In the genomic region with DNA sequence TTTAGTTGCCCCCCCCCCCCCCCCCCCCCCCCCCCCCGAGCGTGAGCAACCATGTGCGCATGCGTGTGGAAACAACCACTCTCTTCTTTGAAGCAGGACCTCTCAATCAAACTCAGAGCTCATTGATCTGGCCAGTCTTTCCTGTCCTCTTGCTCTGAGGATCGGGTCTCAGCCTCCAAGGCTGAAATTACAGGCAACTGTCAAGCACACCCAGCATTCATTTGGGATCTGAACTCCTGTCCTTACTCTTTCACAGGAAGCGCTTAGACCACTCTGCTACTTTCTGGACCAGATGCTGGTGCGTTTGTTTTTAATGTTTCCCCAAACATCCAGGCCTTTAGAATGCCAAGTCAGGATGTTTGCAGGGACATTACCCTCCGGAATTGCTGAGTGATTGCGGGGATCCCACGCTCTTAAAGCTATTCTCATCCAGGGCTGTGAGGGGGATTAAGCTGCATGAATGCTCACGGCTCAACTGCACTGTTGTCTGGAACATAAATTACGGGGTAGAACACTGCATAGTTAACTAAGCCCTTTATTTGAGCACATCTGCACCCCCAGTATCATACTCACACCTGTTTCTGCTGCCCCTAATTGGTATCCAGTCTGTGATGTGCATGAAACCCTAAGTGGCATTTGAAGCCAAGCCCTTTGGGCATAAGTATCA, we compare ENCODE assay signal across 10 mouse cellular contexts.
DNase-seq lines count a peak whose midpoint lies in the region; ATAC-seq and TF ChIP-seq lines count a peak whose summit lies in the region.
"Had no signal": no experiment of that assay in that cellular context is flagged by ENCODE, and none has a peak within 500 bp of the region (broad histone marks: within the 10 kb centered on the region; RNA-seq: fewer than 3 reads in every experiment).

No protein-coding gene starts in this region.

- TF ChIP-seq CTCF in midbrain, postnatal 0 days (IDR thresholded peaks at IDR 0.05): no peak
- no peak for TF ChIP-seq CTCF in olfactory bulb, adult 2 months (IDR thresholded peaks at IDR 0.05; ENCODE audit: insufficient read depth, low read depth, low read length)

- TF ChIP-seq POLR2A in olfactory bulb, adult 2 months (IDR thresholded peaks at IDR 0.05; ENCODE audit: insufficient read depth, low read depth, low read length): no peak

- H3K4me1 ChIP-seq in midbrain, embryonic 10.5 days: peaks cover 21% of the 10 kb centered on the region
- no peaks in the 10 kb centered on the region for H3K4me1 ChIP-seq in midbrain, postnatal 0 days (ENCODE audit: insufficient read depth, low read length)
- H3K4me1 ChIP-seq in forebrain, embryonic 13.5 days: peaks cover 4% of the 10 kb centered on the region; the same call in 1 of the 2 replicates
- peaks cover 20% of the 10 kb centered on the region for H3K4me1 ChIP-seq in olfactory bulb, adult 2 months (ENCODE audit: control insufficient read depth, insufficient read depth, low read length)
- 0 out of 2 replicates have a peak, but pooled peaks cover 5% of the 10 kb centered on the region for H3K4me1 ChIP-seq in heart, embryonic 11.5 days (ENCODE audit: control insufficient read depth, insufficient read depth, low read length)

- H3K4me3 ChIP-seq in midbrain, embryonic 10.5 days: peak overlapping the region; percentile 23; the same call in 1 of the 2 replicates
- no peak overlapping the region for H3K4me3 ChIP-seq in midbrain, postnatal 0 days (ENCODE audit: low read depth, low read length)
- H3K4me3 ChIP-seq in forebrain, embryonic 13.5 days: peak overlapping the region; percentile 22
- no peak overlapping the region for H3K4me3 ChIP-seq in olfactory bulb, adult 2 months (ENCODE audit: insufficient read depth, low read depth, low read length)
- H3K4me3 ChIP-seq in heart, embryonic 11.5 days (ENCODE audit: low read depth, low read length): no peak overlapping the region
- H3K4me3 ChIP-seq: heart, embryonic 13.5 days; liver, embryonic 13.5 days had no signal

- H3K9me3 ChIP-seq in midbrain, embryonic 10.5 days (replicated peaks): peaks cover 18% of the 10 kb centered on the region
- no peaks in the 10 kb centered on the region for H3K9me3 ChIP-seq in midbrain, postnatal 0 days (ENCODE audit: low read length)
- H3K9me3 ChIP-seq in forebrain, embryonic 13.5 days (replicated peaks): peaks cover 8% of the 10 kb centered on the region
- H3K9me3 ChIP-seq in heart, embryonic 11.5 days (replicated peaks; ENCODE audit: control insufficient read depth, low read length): no peaks in the 10 kb centered on the region
- H3K9me3 ChIP-seq: liver, embryonic 13.5 days had no signal

- no peak overlapping the region for H3K9ac ChIP-seq in midbrain, postnatal 0 days (replicated peaks; ENCODE audit: low read length, poor library complexity, severe bottlenecking)
- no peak overlapping the region for H3K9ac ChIP-seq in forebrain, embryonic 13.5 days
- no peak overlapping the region for H3K9ac ChIP-seq in heart, embryonic 11.5 days (ENCODE audit: low read depth, low read length)
- H3K9ac ChIP-seq: heart, embryonic 13.5 days; liver, embryonic 13.5 days had no signal

- WGBS in midbrain, embryonic 10.5 days: 47% methylated on average over 8 of the region's 12 CpGs
- WGBS in midbrain, postnatal 0 days: 37% methylated on average over 8 of the region's 12 CpGs
- WGBS in forebrain, embryonic 13.5 days: 11% methylated on average over 8 of the region's 12 CpGs
- 22% methylated on average over 8 of the region's 12 CpGs for WGBS in olfactory bulb, adult 2 months
- WGBS in heart, embryonic 11.5 days (ENCODE audit: insufficient replicate concordance): 76% methylated on average over 8 of the region's 12 CpGs

- H3K4me2 ChIP-seq in midbrain, postnatal 0 days (ENCODE audit: low read depth, low read length, poor library complexity, severe bottlenecking): no peak overlapping the region
- H3K4me2 ChIP-seq in forebrain, embryonic 13.5 days: peak overlapping the region; percentile 46
- H3K4me2 ChIP-seq in heart, embryonic 11.5 days: no peak overlapping the region
- H3K4me2 ChIP-seq: heart, embryonic 13.5 days; liver, embryonic 13.5 days had no signal

- no peaks in the 10 kb centered on the region for H3K27me3 ChIP-seq in midbrain, embryonic 10.5 days (ENCODE audit: low read depth, poor library complexity, severe bottlenecking)
- no peaks in the 10 kb centered on the region for H3K27me3 ChIP-seq in midbrain, postnatal 0 days (ENCODE audit: insufficient read depth, low read length)
- no peaks in the 10 kb centered on the region for H3K27me3 ChIP-seq in forebrain, embryonic 13.5 days
- H3K27me3 ChIP-seq in heart, embryonic 11.5 days (ENCODE audit: control insufficient read depth, insufficient read depth, low read length): no peaks in the 10 kb centered on the region
- H3K27me3 ChIP-seq: heart, embryonic 13.5 days; liver, embryonic 13.5 days had no signal

- peaks cover 26% of the 10 kb centered on the region for H3K36me3 ChIP-seq in midbrain, embryonic 10.5 days
- 0 out of 2 replicates have a peak, but pooled peaks cover 3% of the 10 kb centered on the region for H3K36me3 ChIP-seq in midbrain, postnatal 0 days (ENCODE audit: insufficient read depth, low read length)
- H3K36me3 ChIP-seq in forebrain, embryonic 13.5 days (ENCODE audit: poor library complexity, severe bottlenecking): 0 out of 2 replicates have a peak, but pooled peaks cover 9% of the 10 kb centered on the region
- peaks cover 6% of the 10 kb centered on the region for H3K36me3 ChIP-seq in heart, embryonic 11.5 days (ENCODE audit: control insufficient read depth, insufficient read depth, low read length)
- H3K36me3 ChIP-seq: liver, embryonic 13.5 days had no signal

- H3K27ac ChIP-seq in midbrain, embryonic 10.5 days (replicated peaks): peak overlapping the region; percentile 33; the same call in 1 of the 2 replicates
- H3K27ac ChIP-seq in midbrain, postnatal 0 days (ENCODE audit: low read depth, low read length): no peak overlapping the region
- H3K27ac ChIP-seq in forebrain, embryonic 13.5 days: peak overlapping the region; percentile 26
- peak overlapping the region; percentile 65 for H3K27ac ChIP-seq in olfactory bulb, adult 2 months (ENCODE audit: insufficient read depth, low read depth, low read length)
- no peak overlapping the region for H3K27ac ChIP-seq in heart, embryonic 11.5 days (ENCODE audit: low read depth, low read length)
- H3K27ac ChIP-seq: heart, embryonic 13.5 days; liver, embryonic 13.5 days had no signal

- no peak for ATAC-seq in midbrain, postnatal 0 days (ENCODE audit: low FRiP score)
- ATAC-seq in forebrain, embryonic 13.5 days: peak; percentile 62; the same call in 1 of the 2 replicates
- no peak for ATAC-seq in heart, embryonic 11.5 days (replicated peaks; ENCODE audit: insufficient number of reproducible peaks, low FRiP score, low TSS enrichment)

- peak; percentile 23 for DNase-seq in embryo, embryonic 10.5 days (ENCODE audit: low spot score)
- no peak for DNase-seq in embryo, embryonic 11 days
- DNase-seq in midbrain, embryonic 10.5 days (ENCODE audit: low spot score): no peak
- no peak for DNase-seq in midbrain, postnatal 0 days (ENCODE audit: low spot score)
- no peak for DNase-seq in cerebellum, postnatal 36 days
- DNase-seq: liver, embryonic 13.5 days had no signal

Comparison
In these comparisons a context has a peak if more than half of its experiments do, and no peak if none do; other contexts are left out.
1. H3K27ac ChIP-seq: peak in midbrain, embryonic 10.5 days (single experiment), forebrain, embryonic 13.5 days (single experiment) and olfactory bulb, adult 2 months (single experiment); none in midbrain, postnatal 0 days (single experiment) and heart, embryonic 11.5 days (single experiment).
2. H3K4me3 ChIP-seq: peak in midbrain, embryonic 10.5 days (single experiment) and forebrain, embryonic 13.5 days (single experiment); none in midbrain, postnatal 0 days (single experiment), olfactory bulb, adult 2 months (single experiment) and heart, embryonic 11.5 days (single experiment).